34 mouse cellular contexts compared by ENCODE assay signal in genomic region chr1:96105392-96105791, GRCm38 (mm10).
"Had no signal": no experiment of that assay in that cellular context is flagged by ENCODE, and none has a peak within 500 bp of the region (broad histone marks: within the 10 kb centered on the region; RNA-seq: fewer than 3 reads in every experiment).

No protein-coding gene starts in this region.

- DNase-seq: heart, postnatal 10 days; heart, postnatal 14 days; heart, postnatal 36 days; heart, postnatal 4 days; kidney, adult 11 months; kidney, adult 18-20 months; kidney, adult 2 months; kidney, adult 8-10 months; kidney, adult 9 months; kidney, postnatal 10 days; kidney, postnatal 14 days; kidney, postnatal 25 days; kidney, postnatal 36 days; kidney, postnatal 4 days; layer of hippocampus, adult 9-11 months; layer of hippocampus, postnatal 36 days had no signal

- ATAC-seq: hindbrain, embryonic 16.5 days; hindbrain, postnatal 0 days; inflammation-experienced regulatory T-cells, adult 6 months; intestine, embryonic 15.5 days; intestine, embryonic 16.5 days; intestine, postnatal 0 days had no signal

- H3K36me3 ChIP-seq: heart, embryonic 10.5 days; heart, embryonic 12.5 days; heart, embryonic 13.5 days; heart, embryonic 15.5 days; hindbrain, embryonic 10.5 days; hindbrain, embryonic 13.5 days; hindbrain, embryonic 15.5 days; intestine, embryonic 15.5 days; kidney, embryonic 15.5 days had no signal

- H3K4me3 ChIP-seq: heart, embryonic 10.5 days; heart, embryonic 12.5 days; heart, embryonic 13.5 days; heart, embryonic 15.5 days; hindbrain, embryonic 10.5 days; hindbrain, embryonic 13.5 days; hindbrain, embryonic 15.5 days; intestine, embryonic 15.5 days; kidney, embryonic 15.5 days; layer of hippocampus, adult 2 months; left cerebral cortex, adult 2 months had no signal

- H3K4me2 ChIP-seq: heart, embryonic 11.5 days; heart, embryonic 12.5 days; heart, embryonic 13.5 days; heart, embryonic 15.5 days; hindbrain, embryonic 13.5 days; hindbrain, embryonic 15.5 days; intestine, embryonic 15.5 days; kidney, embryonic 15.5 days had no signal

- H3K27me3 ChIP-seq: heart, embryonic 12.5 days; heart, embryonic 13.5 days; heart, embryonic 15.5 days; hindbrain, embryonic 13.5 days; hindbrain, embryonic 15.5 days; intestine, embryonic 15.5 days; kidney, embryonic 15.5 days had no signal

- H3K9ac ChIP-seq: heart, embryonic 12.5 days; heart, embryonic 13.5 days; heart, embryonic 15.5 days; hindbrain, embryonic 13.5 days; hindbrain, embryonic 15.5 days; intestine, embryonic 15.5 days; kidney, embryonic 15.5 days had no signal

- H3K9me3 ChIP-seq: heart, embryonic 10.5 days; heart, embryonic 12.5 days; heart, embryonic 13.5 days; heart, embryonic 15.5 days; hindbrain, embryonic 10.5 days; hindbrain, embryonic 13.5 days; hindbrain, embryonic 15.5 days; intestine, embryonic 15.5 days; kidney, embryonic 15.5 days had no signal

- H3K4me1 ChIP-seq: heart, embryonic 10.5 days; heart, embryonic 12.5 days; heart, embryonic 13.5 days; heart, embryonic 15.5 days; hindbrain, embryonic 10.5 days; hindbrain, embryonic 13.5 days; hindbrain, embryonic 15.5 days; intestine, embryonic 15.5 days; kidney, embryonic 15.5 days had no signal

- H3K27ac ChIP-seq: heart, embryonic 10.5 days; heart, embryonic 13.5 days; heart, embryonic 15.5 days; hindbrain, embryonic 10.5 days; hindbrain, embryonic 13.5 days; hindbrain, embryonic 15.5 days; hindbrain, postnatal 0 days; intestine, embryonic 15.5 days; kidney, embryonic 15.5 days; kidney, postnatal 0 days; layer of hippocampus, adult 2 months; left cerebral cortex, adult 2 months had no signal
